Mouse (Mus musculus): ENCODE measurements around the gene Lgi1.

The Lgi1 gene

DNA sequence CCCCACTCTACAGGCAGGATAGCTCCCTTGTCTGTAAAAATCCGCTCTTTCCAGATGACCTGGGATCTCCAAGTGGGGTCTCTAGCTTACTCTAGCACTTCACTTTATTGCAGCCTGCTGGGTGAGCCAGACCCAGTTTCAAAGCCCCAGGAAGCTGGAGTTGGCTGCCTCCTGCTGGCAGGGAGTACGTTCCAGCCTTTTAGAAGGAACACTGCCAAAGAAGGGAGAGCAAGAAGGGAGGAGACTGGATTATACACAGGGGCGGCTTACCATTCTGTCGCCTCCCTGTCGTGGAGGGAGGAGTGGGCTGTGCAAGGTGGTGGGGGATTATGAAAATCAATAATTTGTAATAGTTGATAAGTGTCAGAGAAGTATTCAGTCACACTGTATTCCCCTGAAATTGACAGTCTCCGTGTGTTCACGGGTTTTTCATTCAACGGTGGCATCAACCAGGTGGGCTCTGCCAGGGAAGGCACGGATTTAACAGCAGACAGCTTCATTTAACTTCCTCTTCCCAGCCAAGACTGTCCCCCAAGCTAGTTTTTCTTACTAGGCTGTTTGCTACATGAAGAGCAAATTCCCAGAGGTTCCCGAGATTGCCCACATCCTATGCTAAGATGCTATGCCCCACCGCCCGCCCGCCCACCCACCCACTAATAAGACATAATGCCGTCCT lies 369 bp upstream of the Lgi1 start:
- DNase-seq, result no peak

DNA sequence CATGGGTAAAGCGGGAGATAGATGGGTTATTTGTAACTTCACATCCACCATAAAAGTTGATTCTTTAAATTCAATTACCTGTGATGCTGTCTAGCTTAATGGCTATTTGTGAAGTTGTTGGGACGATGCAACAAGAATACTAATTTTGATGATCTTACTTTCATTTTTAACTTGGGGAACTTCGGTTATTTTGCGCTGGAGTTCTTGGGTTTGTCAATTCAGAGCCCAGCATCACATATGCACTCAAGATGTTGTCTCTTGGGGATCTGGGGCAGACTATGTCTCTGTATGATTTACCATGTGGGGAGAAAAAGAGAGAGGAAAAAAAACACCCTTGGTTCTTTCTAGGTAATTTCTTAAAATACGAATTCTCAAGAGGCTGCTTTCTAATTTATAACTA lies 1.4 kb downstream of the Lgi1 start:
- no peak for DNase-seq

DNA sequence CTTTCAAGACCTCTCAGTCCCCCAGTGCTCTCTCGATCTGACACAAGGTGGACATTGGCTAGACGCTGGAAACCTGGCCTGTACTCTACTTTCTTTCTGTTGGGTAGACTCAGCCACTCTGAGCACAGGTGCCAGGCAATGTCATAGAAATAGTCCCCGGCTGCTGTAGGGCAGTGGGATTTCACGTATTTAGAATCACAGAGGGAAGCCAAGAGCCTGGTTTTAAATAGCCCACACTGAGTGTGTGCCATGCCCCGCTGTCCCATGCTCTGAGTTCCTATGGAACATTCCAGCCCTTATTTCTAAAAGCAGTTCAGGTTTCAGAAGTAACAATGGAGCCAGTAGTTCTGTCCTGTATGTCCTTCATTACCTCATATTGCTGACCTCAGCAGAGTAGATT lies 3.1 kb downstream of the Lgi1 start:
- DNase-seq, result no peak

- no peak for DNase-seq
Observed at GRCm38 (mm10) chr19:38271071-38271470, 6.7 kb downstream of the Lgi1 start.

DNA sequence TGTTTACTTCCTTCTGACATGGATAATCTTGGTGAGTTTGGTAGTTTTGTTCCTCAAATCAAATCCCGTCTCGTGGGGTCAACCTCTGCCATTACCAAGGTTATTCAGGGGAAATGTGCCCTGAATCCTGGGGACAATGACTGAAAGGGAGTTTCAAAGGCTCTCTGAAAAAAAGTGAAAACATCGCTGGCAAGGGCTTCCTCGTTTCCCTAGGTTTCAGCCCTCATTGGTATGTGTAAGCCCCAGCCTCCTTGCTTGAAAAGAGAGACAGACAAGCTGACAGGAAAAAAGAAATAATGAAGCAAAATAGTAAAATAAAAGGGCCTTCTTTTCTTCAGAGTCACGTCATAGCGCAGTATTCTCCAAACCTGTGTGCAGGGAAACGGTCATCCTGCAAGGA lies 9.5 kb downstream of the Lgi1 start:
- DNase-seq, result no peak

DNA sequence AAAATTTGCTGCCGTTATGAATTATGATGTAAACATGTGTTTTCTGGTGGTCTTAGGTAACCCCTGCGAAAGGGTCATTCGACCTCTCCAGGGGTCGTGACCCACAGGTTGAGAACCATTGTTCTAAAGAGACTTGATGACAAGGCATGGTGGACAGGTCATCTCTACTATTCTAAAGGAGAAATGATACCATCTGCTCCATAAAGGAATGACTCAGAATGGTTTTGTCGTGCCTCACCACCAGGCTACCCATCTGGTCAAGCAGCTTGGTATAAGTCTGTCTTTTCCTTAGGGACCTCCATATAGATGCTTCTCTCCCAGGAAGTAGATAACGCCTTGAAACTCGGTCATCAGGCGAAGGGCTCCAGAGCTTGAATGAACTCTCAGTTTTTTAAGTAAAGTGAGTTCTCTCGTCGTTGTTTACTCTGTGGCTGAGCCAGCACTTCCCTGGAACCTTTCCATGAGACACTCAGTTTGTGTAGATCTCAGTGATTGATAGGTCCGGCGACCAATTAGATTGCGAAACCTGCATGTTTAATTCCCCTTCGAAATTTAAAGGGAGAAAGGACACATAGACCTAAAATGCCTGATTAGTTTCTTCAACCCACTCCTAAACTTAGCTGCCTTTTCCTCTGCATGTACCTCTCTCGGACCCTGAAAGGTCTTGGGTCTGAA lies 10.5 kb downstream of the Lgi1 start:
- DNase-seq, result no peak

DNA sequence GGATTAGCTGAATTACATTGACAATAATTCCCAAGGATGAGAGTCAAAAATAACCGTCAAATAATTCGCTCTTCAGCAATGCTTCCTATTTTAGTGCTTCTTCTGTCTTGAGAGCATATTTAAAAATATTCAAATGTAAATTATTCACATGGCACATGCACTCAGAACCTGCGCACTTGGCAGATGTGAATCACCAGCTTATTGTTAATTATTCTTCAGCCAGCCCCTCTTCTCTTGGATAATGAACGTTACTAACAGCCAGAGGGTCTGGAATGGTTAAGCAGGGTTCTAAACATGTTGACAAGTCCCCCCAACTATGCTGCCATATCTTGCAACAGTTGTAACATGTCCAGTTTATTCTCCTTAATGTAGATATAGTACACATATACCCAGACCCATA lies 11.9 kb downstream of the Lgi1 start:
- no peak for DNase-seq

DNA sequence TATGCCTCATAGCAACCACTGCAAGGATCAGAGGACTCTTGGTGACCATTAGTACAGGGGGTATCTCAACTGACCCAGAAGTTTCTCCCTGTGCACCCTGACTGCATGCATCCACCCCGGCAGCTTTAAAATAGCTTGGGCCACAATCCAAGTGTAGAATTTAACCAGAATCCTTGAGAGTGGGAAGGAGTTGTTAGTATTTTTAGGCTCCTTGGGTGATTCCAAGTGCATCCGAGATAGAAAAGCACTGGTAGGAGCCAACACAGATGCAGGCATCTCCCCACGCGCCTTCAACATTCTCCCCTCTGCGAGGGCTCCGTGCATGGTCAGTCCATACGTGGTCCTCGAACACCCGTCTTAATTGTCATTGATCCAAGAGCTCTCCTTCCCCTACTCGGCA lies 15.9 kb downstream of the Lgi1 start:
- no peak for DNase-seq

DNA sequence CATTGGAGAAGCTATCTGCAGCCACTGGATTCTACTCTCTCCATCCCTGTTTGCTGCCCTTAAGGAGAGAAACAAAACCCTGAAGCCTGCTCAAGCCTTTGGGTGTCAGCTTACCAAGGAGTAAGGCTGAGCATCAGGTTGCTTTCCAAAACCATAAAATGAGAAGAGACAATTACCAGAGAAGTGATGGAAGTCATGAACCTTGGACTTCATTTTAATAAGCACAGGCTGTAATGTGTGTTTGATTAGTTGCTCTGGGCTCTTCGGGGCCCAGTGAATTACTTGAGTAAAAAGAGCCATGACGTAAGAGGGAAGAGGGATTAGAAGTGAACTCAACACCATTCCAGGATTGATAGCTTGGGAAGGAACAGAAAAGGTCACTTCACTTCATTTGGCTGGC lies 18.1 kb downstream of the Lgi1 start:
- DNase-seq, result no peak

- no peak for DNase-seq
Observed at GRCm38 (mm10) chr19:38288556-38288955, 24.2 kb downstream of the Lgi1 start.

- no peak for DNase-seq
Observed at GRCm38 (mm10) chr19:38291432-38291831, 27.1 kb downstream of the Lgi1 start.

- DNase-seq, result no peak
Observed at GRCm38 (mm10) chr19:38298018-38298626, 33.8 kb downstream of the Lgi1 start.

GRCm38 (mm10) chr19:38308116-38308515 lies 43.8 kb downstream of the Lgi1 start:
- DNase-seq, result no peak

GRCm38 (mm10) chr19:38315099-38315498 lies 50.8 kb downstream of the Lgi1 start:
- DNase-seq, result no peak

DNA sequence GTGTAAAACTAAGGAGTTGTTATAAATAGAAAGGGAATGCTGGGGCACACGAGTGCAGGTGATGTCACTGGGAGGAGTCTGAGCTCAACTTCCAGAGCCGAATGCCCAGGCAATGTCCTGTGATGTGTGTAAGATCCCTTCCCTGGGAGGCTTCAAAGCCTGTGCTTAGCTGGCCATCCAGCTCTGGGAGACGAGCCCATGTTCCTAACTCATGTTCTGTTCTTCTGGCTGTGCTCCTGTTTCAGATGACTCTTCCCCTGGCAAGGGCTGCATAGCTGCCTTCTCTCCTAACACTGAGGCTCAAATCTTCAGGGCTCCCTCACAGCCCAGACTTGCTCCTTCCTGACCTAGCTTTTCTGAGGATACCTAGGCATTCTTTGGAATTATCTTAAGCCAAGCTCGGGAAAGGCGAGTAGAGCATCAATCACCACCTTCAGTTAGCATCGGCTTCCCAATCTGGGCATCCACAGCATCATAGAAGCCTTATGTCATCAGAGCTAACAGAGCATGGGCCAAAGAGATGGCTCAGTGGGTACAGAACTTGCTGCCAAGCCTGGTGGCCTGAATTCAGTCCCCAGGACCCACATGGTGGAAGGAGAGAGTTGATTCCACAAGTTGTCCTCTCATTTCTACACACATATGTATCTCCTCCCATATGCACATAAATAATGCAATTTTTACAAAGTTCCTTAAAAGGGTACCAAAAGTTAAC lies 52.4 kb downstream of the Lgi1 start:
- no peak for DNase-seq

GRCm38 (mm10) chr19:38318308-38318707 lies 54.0 kb downstream of the Lgi1 start:
- no peak for DNase-seq

GRCm38 (mm10) chr19:38319168-38319567 lies 54.8 kb downstream of the Lgi1 start:
- no peak for DNase-seq

- no peak for DNase-seq
Observed at GRCm38 (mm10) chr19:38320651-38321188, 56.4 kb downstream of the Lgi1 start.

DNA sequence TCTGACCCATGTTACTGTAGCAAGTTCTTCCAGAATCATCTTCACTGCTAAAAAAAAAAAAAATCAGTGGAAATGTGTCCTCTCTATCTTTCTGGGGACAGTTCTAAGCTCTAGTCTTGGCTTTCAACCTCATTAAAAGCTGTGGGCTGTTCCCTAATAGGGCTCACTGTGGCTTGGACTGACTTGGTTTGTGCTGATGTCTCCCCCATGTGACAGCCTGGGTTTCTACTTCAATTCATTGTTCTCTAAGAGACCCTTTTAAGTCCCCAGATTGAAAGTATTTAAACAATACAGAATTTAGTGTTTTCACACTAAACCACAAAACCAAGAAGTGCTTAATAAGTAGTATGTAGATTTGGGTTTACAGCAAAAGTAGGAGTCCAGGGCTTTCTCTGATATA lies 59.4 kb downstream of the Lgi1 start:
- DNase-seq, result no peak

DNA sequence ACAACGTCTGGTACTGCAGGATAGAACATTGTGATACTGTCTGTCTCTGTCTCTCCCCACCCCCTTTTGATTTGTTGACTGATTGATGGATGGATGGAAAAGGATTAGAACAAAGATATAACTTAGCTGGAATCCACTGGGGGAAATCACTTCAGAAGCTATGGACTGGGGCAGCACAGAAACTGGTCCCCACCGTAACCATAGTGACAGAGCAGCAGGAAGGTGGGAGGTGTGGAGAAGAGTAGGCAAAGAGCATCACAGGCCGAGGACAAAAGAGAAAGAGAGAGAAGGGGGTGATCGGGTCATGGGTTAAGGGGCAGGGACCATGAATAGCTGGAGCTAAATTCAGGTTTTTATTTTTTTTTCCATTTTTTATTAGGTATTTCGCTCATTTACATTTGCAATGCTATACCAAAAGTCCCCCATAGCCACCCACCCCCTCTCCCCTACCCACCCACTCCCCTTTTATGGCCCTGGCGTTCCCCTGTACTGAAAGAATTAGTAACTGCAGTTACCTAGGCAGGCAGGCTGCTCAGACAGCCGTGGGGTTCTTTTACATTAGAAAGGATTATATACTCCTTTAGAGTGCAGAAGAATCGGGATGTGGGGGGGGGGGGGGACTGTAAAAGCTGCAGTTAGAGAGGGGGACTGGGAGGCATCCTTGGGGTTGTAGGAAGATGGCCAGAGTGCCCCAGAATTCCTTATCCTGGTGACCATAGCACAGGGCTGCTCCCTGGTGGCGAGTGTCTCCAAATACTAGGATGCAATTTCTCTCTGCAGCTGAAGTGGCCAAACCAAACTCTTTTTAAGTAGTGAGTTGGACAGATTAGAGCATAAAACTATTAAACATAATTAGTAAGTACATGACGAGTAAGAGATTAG lies 60.1 kb downstream of the Lgi1 start:
- DNase-seq, result no peak

DNA sequence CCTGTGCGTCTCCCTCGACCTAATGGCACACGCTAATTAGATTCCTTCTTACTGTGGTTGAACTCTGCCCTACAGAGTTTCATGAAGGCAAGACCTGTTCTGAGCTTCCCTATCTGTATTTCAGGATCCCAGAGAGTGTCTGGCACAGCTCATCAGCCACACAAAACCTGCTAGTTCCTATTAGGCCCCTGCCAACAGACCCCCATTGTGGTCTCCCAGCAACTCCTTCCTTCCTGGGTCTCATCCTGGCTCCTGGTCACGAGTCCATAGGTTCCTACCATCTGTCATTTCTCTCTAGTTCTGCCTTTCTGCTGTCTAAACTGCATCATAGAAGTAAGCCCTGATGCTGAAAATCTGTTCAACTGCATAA lies 60.7 kb downstream of the Lgi1 start:
- DNase-seq, result no peak

DNA sequence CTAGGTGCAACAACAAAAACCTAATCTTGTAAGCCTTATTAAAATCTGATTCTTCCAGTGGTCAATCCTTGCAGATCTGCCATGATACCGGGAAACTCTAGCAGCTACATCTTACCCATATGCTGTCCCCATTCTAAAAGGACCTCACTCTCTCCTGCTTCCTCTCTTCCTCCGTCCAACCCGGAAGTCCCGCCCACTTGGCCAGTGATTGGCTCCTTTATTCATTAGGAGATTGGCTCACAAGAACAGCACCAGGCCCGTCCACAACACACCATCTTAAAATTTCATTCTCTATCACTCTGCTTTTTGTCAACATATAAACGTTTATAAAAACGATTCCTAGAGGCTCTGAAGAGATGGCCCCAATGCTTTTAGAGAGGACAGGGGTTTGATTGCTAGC lies 61.5 kb downstream of the Lgi1 start:
- no peak for DNase-seq

- DNase-seq, result no peak
Observed at GRCm38 (mm10) chr19:38327002-38327401, 62.7 kb downstream of the Lgi1 start.
